Mouse (Mus musculus): ENCODE results near the gene Gbx1.

Gbx1 gene

GRCm38 (mm10) chr5:24525360-24526189 is 1.4 kb downstream of the Gbx1 start:
- no peak for DNase-seq (ENCODE audit: low spot score in 2 of 2)

- no peak for DNase-seq (ENCODE audit: low spot score in 2 of 2)
Observed at GRCm38 (mm10) chr5:24524522-24524921, 2.5 kb downstream of the Gbx1 start.

- DNase-seq (ENCODE audit: low spot score in 2 of 2), result no peak
Observed at GRCm38 (mm10) chr5:24523806-24524205, 3.2 kb downstream of the Gbx1 start.

GRCm38 (mm10) chr5:24521366-24521765 is 5.6 kb downstream of the Gbx1 start:
- DNase-seq (ENCODE audit: low spot score in 2 of 2), result no peak

GRCm38 (mm10) chr5:24512271-24512670 is 14.7 kb downstream of the Gbx1 start:
- no peak for DNase-seq (ENCODE audit: low spot score in 2 of 2)

GRCm38 (mm10) chr5:24510635-24511034 is 16.4 kb downstream of the Gbx1 start:
- DNase-seq (ENCODE audit: low spot score in 2 of 2), result no peak

- DNase-seq (ENCODE audit: low spot score in 2 of 2), result no peak
Observed at GRCm38 (mm10) chr5:24508406-24508805, 18.6 kb downstream of the Gbx1 start.

- DNase-seq (ENCODE audit: low spot score in 2 of 2), result no peak
Observed at GRCm38 (mm10) chr5:24505513-24505912, 21.5 kb downstream of the Gbx1 start.

GRCm38 (mm10) chr5:24502786-24503185 is 24.2 kb downstream of the Gbx1 start:
- no peak for DNase-seq (ENCODE audit: low spot score in 2 of 2)

GRCm38 (mm10) chr5:24500851-24501250 is 26.2 kb downstream of the Gbx1 start:
- DNase-seq (ENCODE audit: low spot score in 2 of 2), result no peak

GRCm38 (mm10) chr5:24499113-24499512 is 27.9 kb downstream of the Gbx1 start:
- DNase-seq (ENCODE audit: low spot score in 2 of 2), result no peak

- no peak for DNase-seq (ENCODE audit: low spot score in 2 of 2)
Observed at GRCm38 (mm10) chr5:24497526-24497925, 29.5 kb downstream of the Gbx1 start.

GRCm38 (mm10) chr5:24496756-24497155 is 30.2 kb downstream of the Gbx1 start:
- no peak for DNase-seq (ENCODE audit: low spot score in 2 of 2)

- no peak for DNase-seq (ENCODE audit: low spot score in 2 of 2)
Observed at GRCm38 (mm10) chr5:24495019-24495418, 32.0 kb downstream of the Gbx1 start.

- DNase-seq (ENCODE audit: low spot score in 2 of 2), result no peak
Observed at GRCm38 (mm10) chr5:24492546-24493285, 34.3 kb downstream of the Gbx1 start.

GRCm38 (mm10) chr5:24490413-24490920 is 36.5 kb downstream of the Gbx1 start:
- DNase-seq (ENCODE audit: low spot score in 2 of 2), result no peak

GRCm38 (mm10) chr5:24486738-24487137 is 40.3 kb downstream of the Gbx1 start:
- DNase-seq (ENCODE audit: low spot score in 2 of 2), result no peak

- peak; percentile 73 to 82 for DNase-seq (ENCODE audit: low spot score in 2 of 2)
Observed at GRCm38 (mm10) chr5:24486097-24486496, 40.9 kb downstream of the Gbx1 start.

- no peak for DNase-seq (ENCODE audit: low spot score in 2 of 2)
Observed at GRCm38 (mm10) chr5:24484963-24485362, 42.0 kb downstream of the Gbx1 start.

GRCm38 (mm10) chr5:24483326-24483725 is 43.7 kb downstream of the Gbx1 start:
- peak in 1 of 2 experiments; percentile 69 for DNase-seq (ENCODE audit: low spot score in 2 of 2)

GRCm38 (mm10) chr5:24482247-24483079 is 44.5 kb downstream of the Gbx1 start:
- DNase-seq (ENCODE audit: low spot score in 2 of 2), result no peak

- DNase-seq (ENCODE audit: low spot score in 2 of 2), result peak in 1 of 2 experiments; percentile 52
Observed at GRCm38 (mm10) chr5:24481647-24482046, 45.4 kb downstream of the Gbx1 start.
